Comparison of ENCODE assay signal across 8 mouse cellular contexts in genomic region chr10:120553097-120553453, GRCm38 (mm10).
DNase-seq lines count a peak whose midpoint lies in the region; ATAC-seq and TF ChIP-seq lines count a peak whose summit lies in the region.

No protein-coding gene starts in this region.

- intact Hi-C loops in gastrocnemius, postnatal 36 days (cut with DNase I), result no loop called here

- H3K9ac ChIP-seq in forebrain, embryonic 11.5 days (ENCODE audit: low read length), result peak overlapping the region; percentile 62
- H3K9ac ChIP-seq in kidney, postnatal 0 days (ENCODE audit: low read depth, low read length), result peak overlapping the region; percentile 66

- peak overlapping the region; percentile 80 for H3K4me3 ChIP-seq in E14TG2a.4 (replicated peaks; ENCODE audit: low read length)
- peak overlapping the region; percentile 41 for H3K4me3 ChIP-seq in forebrain, embryonic 11.5 days (ENCODE audit: low read depth, low read length)
- peak overlapping the region; percentile 57 for H3K4me3 ChIP-seq in kidney, postnatal 0 days (replicated peaks; ENCODE audit: low read depth, low read length)

- peak; percentile 13 for DNase-seq in CD4-positive, CD25-positive, alpha-beta regulatory T cell, adult 2 months (ENCODE audit: low read depth, low spot score)
- DNase-seq in forebrain, embryonic 11.5 days (ENCODE audit: low spot score), result peak; percentile 86
- peak; percentile 77 for DNase-seq in kidney, postnatal 0 days (ENCODE audit: low spot score)
- DNase-seq in mesoderm, embryonic 11.5 days (ENCODE audit: low read depth, low spot score), result peak; percentile 72
- DNase-seq in thymus, postnatal 14 days, result peak; percentile 36
- DNase-seq in gastrocnemius, postnatal 36 days, result no peak

- peaks cover 20% of the 10 kb centered on the region for H3K4me1 ChIP-seq in E14TG2a.4 (replicated peaks; ENCODE audit: low read depth, low read length)
- peaks cover 4% of the 10 kb centered on the region; the same call in 1 of the 2 replicates for H3K4me1 ChIP-seq in forebrain, embryonic 11.5 days (replicated peaks; ENCODE audit: control insufficient read depth, insufficient read depth, low read length)
- 0 out of 2 replicates have a peak, but pooled peaks cover 4% of the 10 kb centered on the region for H3K4me1 ChIP-seq in kidney, postnatal 0 days (replicated peaks; ENCODE audit: insufficient read depth, low read length)

- no peak for ATAC-seq in CD4-positive, CD25-positive, alpha-beta regulatory T cell, adult 4 months
- ATAC-seq in forebrain, embryonic 11.5 days (replicated peaks; ENCODE audit: low FRiP score), result peak; percentile 80
- peak; percentile 75 for ATAC-seq in kidney, postnatal 0 days (replicated peaks; ENCODE audit: low FRiP score, low read depth)

- WGBS in forebrain, embryonic 11.5 days, result under 1% methylated on average over 16 of the region's 16 CpGs
- 2% methylated on average over 16 of the region's 16 CpGs for WGBS in kidney, postnatal 0 days

- 0 out of 2 replicates have a peak overlapping the region, but pooled peaks have one; percentile 25 for H3K27ac ChIP-seq in forebrain, embryonic 11.5 days (ENCODE audit: low read depth, low read length)
- peak overlapping the region; percentile 55; the same call in 1 of the 2 replicates for H3K27ac ChIP-seq in kidney, postnatal 0 days

- H3K27me3 ChIP-seq in E14TG2a.4 (ENCODE audit: insufficient read depth, low read length), result peaks cover 53% of the 10 kb centered on the region
- no peaks in the 10 kb centered on the region for H3K27me3 ChIP-seq in forebrain, embryonic 11.5 days (ENCODE audit: control insufficient read depth, insufficient read depth, low read length)
- no peaks in the 10 kb centered on the region for H3K27me3 ChIP-seq in kidney, postnatal 0 days (ENCODE audit: insufficient read depth, low read length)

- no peaks in the 10 kb centered on the region for H3K9me3 ChIP-seq in E14TG2a.4 (ENCODE audit: low read length)
- no peaks in the 10 kb centered on the region for H3K9me3 ChIP-seq in forebrain, embryonic 11.5 days (ENCODE audit: control insufficient read depth, low read length)
- no peaks in the 10 kb centered on the region for H3K9me3 ChIP-seq in kidney, postnatal 0 days (replicated peaks; ENCODE audit: low read length)

- no peak for TF ChIP-seq CTCF in E14TG2a.4 (conservative IDR thresholded peaks at IDR 0.05; ENCODE audit: low read length)
- TF ChIP-seq CTCF in kidney, postnatal 0 days (IDR thresholded peaks at IDR 0.05; ENCODE audit: low read depth), result peak; percentile 25; the same call in 1 of the 2 replicates

- no peaks in the 10 kb centered on the region for H3K36me3 ChIP-seq in E14TG2a.4 (ENCODE audit: insufficient read depth, low read length)
- H3K36me3 ChIP-seq in forebrain, embryonic 11.5 days (ENCODE audit: control insufficient read depth, insufficient read depth, low read length), result no peaks in the 10 kb centered on the region
- no peaks in the 10 kb centered on the region for H3K36me3 ChIP-seq in kidney, postnatal 0 days (ENCODE audit: insufficient read depth, low read length)

- peak overlapping the region; percentile 87 for H3K4me2 ChIP-seq in forebrain, embryonic 11.5 days (ENCODE audit: low read depth, low read length, severe bottlenecking)
- peak overlapping the region; percentile 100 for H3K4me2 ChIP-seq in kidney, postnatal 0 days (ENCODE audit: low read length)

Comparison
In these comparisons a context has a peak if more than half of its experiments do, and no peak if none do; other contexts are left out.
1. DNase-seq: peak in CD4-positive, CD25-positive, alpha-beta regulatory T cell, adult 2 months (single experiment), forebrain, embryonic 11.5 days (single experiment), kidney, postnatal 0 days (single experiment), mesoderm, embryonic 11.5 days (single experiment) and thymus, postnatal 14 days (single experiment); none in gastrocnemius, postnatal 36 days (0 of 2).
2. Peak in every context shown above with its lines, with median percentiles within 50 percentile points of each other: H3K4me3 ChIP-seq.